Mouse (Mus musculus): ENCODE measurements at regions not wholly inside any gene's neighbourhood (a gene's known extent, or its start where the extent isn't known, plus 50 kb on each side); places are given as distances from the start of the nearest gene placed in this dataset.

- Histone ChIP-seq H3K4me3 (ENCODE audit: insufficient read depth, low read length) (no peak overlapping the region), H3K27ac (ENCODE audit: insufficient read depth, low read length) (no peak overlapping the region), H3K4me1 (ENCODE audit: control insufficient read depth, insufficient read depth, low read length) (peaks cover 8% of the 10 kb centered on the region)
- TF ChIP-seq CTCF (IDR thresholded peaks at IDR 0.05; ENCODE audit: borderline replicate concordance, insufficient read depth, low read length): no peak
- TF ChIP-seq POLR2A (IDR thresholded peaks at IDR 0.05; ENCODE audit: low read depth, low read length): no peak
These were observed 145.3 kb upstream of the Rap1b start for GRCm38 (mm10) chr10:117991176-117991575.

DNA sequence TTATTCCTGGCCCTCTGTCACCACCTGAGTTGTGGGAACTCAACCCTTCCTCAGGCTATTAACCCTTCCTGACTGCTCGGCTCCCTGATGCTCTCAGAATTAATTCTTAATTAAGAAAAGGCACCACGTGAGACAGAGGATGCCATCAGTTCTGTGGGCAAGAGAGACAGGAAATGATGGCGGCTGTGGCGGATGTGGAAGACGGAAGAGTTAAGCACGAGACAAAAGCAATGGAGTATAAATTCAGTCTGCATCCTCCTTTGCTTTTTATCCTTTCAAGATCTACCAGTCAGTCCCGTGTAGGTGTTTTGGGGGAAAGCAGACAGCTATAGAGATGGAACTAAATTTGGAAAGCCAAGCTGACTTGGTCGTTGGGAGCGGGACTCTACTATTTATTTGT is 146.5 kb upstream of the Rap1b start:
- no peak for TF ChIP-seq POLR2A (IDR thresholded peaks at IDR 0.05; ENCODE audit: low read depth, low read length)
- no peak for TF ChIP-seq CTCF (IDR thresholded peaks at IDR 0.05; ENCODE audit: borderline replicate concordance, insufficient read depth, low read length)
- H3K27ac ChIP-seq (ENCODE audit: insufficient read depth, low read length): no peak overlapping the region
- peaks cover 8% of the 10 kb centered on the region for H3K4me1 ChIP-seq (ENCODE audit: control insufficient read depth, insufficient read depth, low read length)
- H3K4me3 ChIP-seq (ENCODE audit: insufficient read depth, low read length): no peak overlapping the region

DNA sequence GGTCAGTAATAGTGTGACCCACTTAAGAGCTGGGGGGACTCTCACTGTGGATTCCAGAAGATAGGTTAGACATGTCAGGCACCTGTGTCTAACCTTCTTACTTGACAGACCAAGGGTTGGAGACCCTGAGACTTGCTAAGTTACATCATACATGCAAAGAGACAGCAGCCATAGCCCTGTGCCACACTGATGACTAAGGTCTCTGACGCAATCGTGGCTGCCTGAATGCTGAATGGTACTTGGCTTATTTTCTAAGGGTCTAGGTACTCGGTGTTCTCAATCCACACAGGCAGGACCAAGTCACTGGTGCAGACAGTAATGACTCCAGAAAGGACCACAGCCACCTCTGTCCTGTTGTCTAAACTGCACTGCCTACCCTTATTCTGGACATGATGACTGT is 147.8 kb upstream of the Mdm1 start:
- no peak overlapping the region for H3K4me3 ChIP-seq (ENCODE audit: insufficient read depth, low read length)
- no peak for TF ChIP-seq CTCF (IDR thresholded peaks at IDR 0.05; ENCODE audit: borderline replicate concordance, insufficient read depth, low read length)
- TF ChIP-seq POLR2A (IDR thresholded peaks at IDR 0.05; ENCODE audit: low read depth, low read length): no peak
- H3K4me1 ChIP-seq (ENCODE audit: control insufficient read depth, insufficient read depth, low read length): no peaks in the 10 kb centered on the region
- H3K27ac ChIP-seq (ENCODE audit: insufficient read depth, low read length): no peak overlapping the region

DNA sequence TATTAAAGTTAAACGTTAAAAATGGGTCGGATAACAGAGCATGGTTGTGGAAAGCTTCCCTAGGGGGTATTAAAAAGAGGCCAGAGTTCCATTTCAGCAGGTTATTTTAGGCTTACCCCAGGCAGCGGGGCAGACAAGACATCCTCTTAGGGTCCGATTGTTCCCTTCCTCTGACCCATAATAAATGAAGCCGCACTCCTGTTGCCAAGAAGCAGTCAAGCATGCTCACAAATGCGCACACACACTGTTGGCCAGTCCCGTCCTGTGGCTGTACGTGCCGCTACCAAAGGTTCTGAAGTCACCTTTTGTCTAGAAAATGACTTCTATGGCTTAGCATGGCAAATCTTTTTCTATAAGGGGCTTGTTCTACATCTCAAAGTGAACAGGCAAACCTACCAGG is 146.8 kb upstream of the Mdm1 start:
- TF ChIP-seq CTCF (IDR thresholded peaks at IDR 0.05; ENCODE audit: borderline replicate concordance, insufficient read depth, low read length) (no peak), POLR2A (IDR thresholded peaks at IDR 0.05; ENCODE audit: low read depth, low read length) (no peak)
- no peak overlapping the region for H3K27ac ChIP-seq (ENCODE audit: insufficient read depth, low read length)
- no peaks in the 10 kb centered on the region for H3K4me1 ChIP-seq (ENCODE audit: control insufficient read depth, insufficient read depth, low read length)
- no peak overlapping the region for H3K4me3 ChIP-seq (ENCODE audit: insufficient read depth, low read length)

GRCm38 (mm10) chr10:117997796-117998195 is 143.8 kb upstream of the Mdm1 start:
- no peak overlapping the region for H3K27ac ChIP-seq (ENCODE audit: insufficient read depth, low read length)
- H3K4me3 ChIP-seq (ENCODE audit: insufficient read depth, low read length): no peak overlapping the region
- no peak for TF ChIP-seq POLR2A (IDR thresholded peaks at IDR 0.05; ENCODE audit: low read depth, low read length)
- no peak for TF ChIP-seq CTCF (IDR thresholded peaks at IDR 0.05; ENCODE audit: borderline replicate concordance, insufficient read depth, low read length)
- no peaks in the 10 kb centered on the region for H3K4me1 ChIP-seq (ENCODE audit: control insufficient read depth, insufficient read depth, low read length)

- H3K4me3 ChIP-seq (ENCODE audit: insufficient read depth, low read length): no peak overlapping the region
- no peaks in the 10 kb centered on the region for H3K4me1 ChIP-seq (ENCODE audit: control insufficient read depth, insufficient read depth, low read length)
- no peak for TF ChIP-seq POLR2A (IDR thresholded peaks at IDR 0.05; ENCODE audit: low read depth, low read length)
- no peak for TF ChIP-seq CTCF (IDR thresholded peaks at IDR 0.05; ENCODE audit: borderline replicate concordance, insufficient read depth, low read length)
- no peak overlapping the region for H3K27ac ChIP-seq (ENCODE audit: insufficient read depth, low read length)
These were observed 141.0 kb upstream of the Mdm1 start for GRCm38 (mm10) chr10:118000591-118000990.

- TF ChIP-seq POLR2A (IDR thresholded peaks at IDR 0.05; ENCODE audit: low read depth, low read length) (no peak), CTCF (IDR thresholded peaks at IDR 0.05; ENCODE audit: borderline replicate concordance, insufficient read depth, low read length) (no peak)
- Histone ChIP-seq H3K4me1 (ENCODE audit: control insufficient read depth, insufficient read depth, low read length) (no peaks in the 10 kb centered on the region), H3K27ac (ENCODE audit: insufficient read depth, low read length) (no peak overlapping the region), H3K4me3 (ENCODE audit: insufficient read depth, low read length) (no peak overlapping the region)
These were observed 140.1 kb upstream of the Mdm1 start for GRCm38 (mm10) chr10:118001501-118001900.

DNA sequence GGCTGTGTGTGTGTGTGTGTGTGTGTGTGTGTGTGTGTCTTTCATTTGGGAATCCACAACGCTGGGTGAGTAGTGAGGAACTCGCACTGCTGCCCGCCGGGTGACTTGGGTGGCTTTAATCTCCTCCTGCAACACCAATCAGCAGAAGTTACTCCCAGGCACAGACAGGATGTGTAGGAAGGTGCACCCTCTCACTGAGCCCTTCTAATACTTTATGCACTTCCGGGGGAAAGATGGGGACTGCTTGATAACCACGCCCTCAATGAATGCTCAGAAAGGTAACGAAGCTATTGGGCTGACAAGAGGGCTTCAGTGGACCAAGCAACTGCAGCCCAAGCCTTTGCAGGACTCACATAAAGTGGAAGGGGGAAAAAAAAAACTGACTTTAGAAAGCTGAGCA is 139.6 kb upstream of the Mdm1 start:
- TF ChIP-seq CTCF (IDR thresholded peaks at IDR 0.05; ENCODE audit: borderline replicate concordance, insufficient read depth, low read length) (no peak), POLR2A (IDR thresholded peaks at IDR 0.05; ENCODE audit: low read depth, low read length) (no peak)
- Histone ChIP-seq H3K27ac (ENCODE audit: insufficient read depth, low read length) (no peak overlapping the region), H3K4me3 (ENCODE audit: insufficient read depth, low read length) (no peak overlapping the region), H3K4me1 (ENCODE audit: control insufficient read depth, insufficient read depth, low read length) (no peaks in the 10 kb centered on the region)

DNA sequence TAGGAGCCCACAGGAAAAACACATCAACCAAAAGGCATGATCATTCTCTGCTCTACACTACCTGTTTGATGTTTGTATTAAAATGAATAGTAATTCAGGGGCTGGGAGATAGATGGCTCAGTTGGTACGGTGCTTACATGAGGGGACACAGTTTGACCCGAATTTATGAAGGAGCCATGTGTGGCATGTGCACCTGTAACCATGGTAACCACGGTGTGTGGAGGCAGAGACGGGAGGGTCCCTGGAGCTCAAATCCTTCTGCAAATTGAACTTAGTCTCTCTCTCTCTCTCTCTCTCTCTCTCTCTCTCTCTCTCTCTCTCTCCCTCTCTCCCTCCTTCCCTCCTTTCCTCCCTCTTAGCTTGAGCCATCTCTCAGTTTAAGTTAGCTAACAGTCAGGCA is 139.1 kb upstream of the Mdm1 start:
- TF ChIP-seq CTCF (IDR thresholded peaks at IDR 0.05; ENCODE audit: borderline replicate concordance, insufficient read depth, low read length): no peak
- Histone ChIP-seq H3K4me3 (ENCODE audit: insufficient read depth, low read length) (no peak overlapping the region), H3K4me1 (ENCODE audit: control insufficient read depth, insufficient read depth, low read length) (no peaks in the 10 kb centered on the region), H3K27ac (ENCODE audit: insufficient read depth, low read length) (no peak overlapping the region)

GRCm38 (mm10) chr10:118003179-118003578 is 138.4 kb upstream of the Mdm1 start:
- TF ChIP-seq CTCF (IDR thresholded peaks at IDR 0.05; ENCODE audit: borderline replicate concordance, insufficient read depth, low read length) (no peak), POLR2A (IDR thresholded peaks at IDR 0.05; ENCODE audit: low read depth, low read length) (no peak)
- Histone ChIP-seq H3K4me3 (ENCODE audit: insufficient read depth, low read length) (no peak overlapping the region), H3K27ac (ENCODE audit: insufficient read depth, low read length) (no peak overlapping the region), H3K4me1 (ENCODE audit: control insufficient read depth, insufficient read depth, low read length) (no peaks in the 10 kb centered on the region)

- H3K4me3 ChIP-seq (ENCODE audit: insufficient read depth, low read length): no peak overlapping the region
- H3K27ac ChIP-seq (ENCODE audit: insufficient read depth, low read length): no peak overlapping the region
- no peaks in the 10 kb centered on the region for H3K4me1 ChIP-seq (ENCODE audit: control insufficient read depth, insufficient read depth, low read length)
- TF ChIP-seq POLR2A (IDR thresholded peaks at IDR 0.05; ENCODE audit: low read depth, low read length): no peak
- no peak for TF ChIP-seq CTCF (IDR thresholded peaks at IDR 0.05; ENCODE audit: borderline replicate concordance, insufficient read depth, low read length)
These were observed 137.8 kb upstream of the Mdm1 start for GRCm38 (mm10) chr10:118003739-118004361.

All from embryonic fibroblast, embryonic 13.5 days (primary cell).